Mouse (Mus musculus) adrenal gland (tissue): ENCODE measurements around the gene Gm2174.

ENCODE experiments used
- intact Hi-C: fragments of 180-260 bp; cut with DNase I; formaldehyde crosslinking; loops from one replicate; pipeline ENCODE4 v1.15.1; 2025
- long read RNA-seq, 2 experiments: library from polyadenylated mRNA; unstranded; transcript quantifications; one replicate each; pipeline ENCODE4 v2.0.0; 2020; ENCODE audit warnings: borderline replicate concordance in 1 of 2; ENCODE audit not compliant: insufficient replicate concordance in 1 of 2

The Gm2174 gene
- long read RNA-seq, experiment 1, result 0 reads
- long read RNA-seq, experiment 2, result 0 reads

DNA sequence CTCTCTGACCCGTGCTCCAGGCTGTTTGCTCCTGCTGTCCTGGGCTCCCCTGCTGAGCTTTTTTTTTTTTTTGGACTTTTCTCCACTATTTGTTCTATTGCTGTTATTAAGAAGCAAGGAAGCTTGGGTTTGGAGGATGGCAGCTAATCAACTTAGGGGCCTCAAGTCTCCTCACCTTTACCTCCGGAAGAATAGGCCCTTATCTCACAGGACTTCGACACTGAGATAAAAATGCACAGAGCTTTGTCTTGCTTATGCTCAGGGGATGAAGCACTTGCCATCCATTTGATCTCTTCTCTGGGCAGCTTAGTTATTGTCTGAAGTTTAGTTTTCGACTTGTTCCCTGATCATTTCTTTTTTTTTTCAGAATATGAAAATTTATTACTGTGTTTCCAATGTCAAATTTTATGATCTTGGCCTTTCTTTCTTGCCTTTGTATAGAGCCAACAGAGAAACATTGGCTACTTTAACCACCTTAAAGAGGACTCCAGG is at the start of gene Gm2174:
Gene Gm2174 (plus strand): TSS at position 442 of the 492 bp plus-strand sequence.
- intact Hi-C loops, result no loop called here

GRCm38 (mm10) chrX:56404646-56405045 is 43.1 kb upstream of the Gm2174 start:
- intact Hi-C loops, result no loop called here

DNA sequence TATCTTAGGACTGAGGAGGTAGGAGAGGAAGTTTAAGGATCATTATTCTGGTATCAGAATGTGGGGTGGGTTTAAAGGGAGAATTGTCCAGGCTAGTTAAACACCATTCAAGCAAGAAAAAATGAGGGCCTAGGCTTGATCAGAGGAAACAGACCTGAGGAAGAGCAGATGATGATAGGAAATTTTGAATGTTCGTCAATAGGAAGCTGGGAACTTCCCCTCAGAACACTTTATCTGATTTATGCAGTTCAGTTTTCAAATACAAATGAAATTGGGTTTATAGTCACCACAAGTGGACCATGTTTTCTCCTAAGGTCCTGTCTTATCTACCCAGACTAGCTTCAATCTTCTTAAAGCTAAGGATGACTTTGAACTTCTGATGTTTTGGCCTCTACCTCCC is 42.3 kb upstream of the Gm2174 start:
- intact Hi-C loops, result no loop called here

DNA sequence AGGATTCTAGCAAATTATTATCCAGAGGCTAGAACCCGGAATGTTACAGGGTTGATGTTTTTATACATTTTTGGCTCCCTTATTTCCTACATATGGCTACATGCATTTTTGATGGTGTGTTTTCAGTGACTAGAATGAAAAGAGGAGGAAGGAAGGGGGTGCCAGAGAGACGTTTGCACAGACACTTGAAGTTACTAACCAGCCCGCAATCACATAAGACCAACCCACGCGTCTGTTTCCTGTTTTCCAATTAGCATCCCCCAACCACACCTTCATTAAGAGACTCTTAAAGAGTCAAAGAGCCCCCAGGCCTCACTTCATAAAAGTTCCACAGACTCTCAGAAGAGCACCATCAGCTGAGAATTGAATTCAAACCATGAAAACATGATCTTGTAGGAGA is 41.6 kb upstream of the Gm2174 start:
- intact Hi-C loops, result no loop called here

GRCm38 (mm10) chrX:56416277-56416676 is 31.5 kb upstream of the Gm2174 start:
- intact Hi-C loops, result no loop called here

GRCm38 (mm10) chrX:56417541-56417940 is 30.2 kb upstream of the Gm2174 start:
- intact Hi-C loops, result no loop called here

DNA sequence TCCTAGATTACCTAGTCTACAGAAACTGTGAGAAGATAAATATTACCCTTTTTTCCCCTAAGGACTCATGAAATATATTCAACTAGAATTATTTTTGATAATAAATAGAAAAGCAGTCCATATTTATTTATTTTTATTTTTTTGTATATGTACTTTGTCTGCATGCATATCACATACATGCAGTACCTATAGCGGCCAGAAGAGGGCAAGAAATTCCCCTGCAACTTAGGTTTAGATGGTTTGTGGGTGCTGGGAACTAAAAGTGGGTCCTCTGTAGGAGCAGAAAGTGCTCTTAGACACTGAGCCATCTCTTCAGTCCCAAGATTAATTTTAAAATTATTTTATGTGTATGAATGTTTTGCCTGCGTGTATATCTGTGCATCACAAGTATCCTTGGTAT is 17.2 kb upstream of the Gm2174 start:
- intact Hi-C loops, result no loop called here

DNA sequence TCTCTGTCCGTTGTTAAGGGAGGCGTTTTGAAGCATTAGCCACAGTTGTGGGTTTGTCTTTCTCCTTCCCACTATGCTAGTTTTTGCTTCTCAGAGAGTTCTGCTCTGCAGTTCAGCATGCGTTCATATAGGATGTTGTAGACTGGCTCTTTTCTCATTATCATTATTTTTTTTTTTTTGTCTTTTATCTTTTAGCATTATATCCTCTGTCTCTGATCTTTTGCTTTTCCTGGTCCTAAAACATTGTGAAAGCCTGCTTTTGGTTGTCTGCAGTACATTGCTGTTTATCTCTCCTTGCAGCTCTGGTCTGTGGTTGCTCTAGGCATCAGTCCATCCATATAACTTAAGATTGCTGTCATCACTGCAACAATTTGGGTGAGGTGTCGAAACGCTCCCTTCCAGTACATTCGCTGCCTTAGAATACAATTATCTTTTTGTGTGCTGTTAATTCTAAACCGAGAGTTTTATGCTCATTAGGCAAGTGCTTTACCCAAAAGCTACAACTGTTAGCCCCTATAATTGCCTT is 11.9 kb upstream of the Gm2174 start:
- intact Hi-C loops, result no loop called here

- intact Hi-C loops, result no loop called here
These were observed 1.0 kb upstream of the Gm2174 start for GRCm38 (mm10) chrX:56446487-56447428.

- intact Hi-C loops, result no loop called here
These were observed 7.1 kb downstream of the Gm2174 start, which contains the start of gene Ints6l for GRCm38 (mm10) chrX:56454671-56455371. Gene Ints6l (plus strand): TSS chrX:56454857.

DNA sequence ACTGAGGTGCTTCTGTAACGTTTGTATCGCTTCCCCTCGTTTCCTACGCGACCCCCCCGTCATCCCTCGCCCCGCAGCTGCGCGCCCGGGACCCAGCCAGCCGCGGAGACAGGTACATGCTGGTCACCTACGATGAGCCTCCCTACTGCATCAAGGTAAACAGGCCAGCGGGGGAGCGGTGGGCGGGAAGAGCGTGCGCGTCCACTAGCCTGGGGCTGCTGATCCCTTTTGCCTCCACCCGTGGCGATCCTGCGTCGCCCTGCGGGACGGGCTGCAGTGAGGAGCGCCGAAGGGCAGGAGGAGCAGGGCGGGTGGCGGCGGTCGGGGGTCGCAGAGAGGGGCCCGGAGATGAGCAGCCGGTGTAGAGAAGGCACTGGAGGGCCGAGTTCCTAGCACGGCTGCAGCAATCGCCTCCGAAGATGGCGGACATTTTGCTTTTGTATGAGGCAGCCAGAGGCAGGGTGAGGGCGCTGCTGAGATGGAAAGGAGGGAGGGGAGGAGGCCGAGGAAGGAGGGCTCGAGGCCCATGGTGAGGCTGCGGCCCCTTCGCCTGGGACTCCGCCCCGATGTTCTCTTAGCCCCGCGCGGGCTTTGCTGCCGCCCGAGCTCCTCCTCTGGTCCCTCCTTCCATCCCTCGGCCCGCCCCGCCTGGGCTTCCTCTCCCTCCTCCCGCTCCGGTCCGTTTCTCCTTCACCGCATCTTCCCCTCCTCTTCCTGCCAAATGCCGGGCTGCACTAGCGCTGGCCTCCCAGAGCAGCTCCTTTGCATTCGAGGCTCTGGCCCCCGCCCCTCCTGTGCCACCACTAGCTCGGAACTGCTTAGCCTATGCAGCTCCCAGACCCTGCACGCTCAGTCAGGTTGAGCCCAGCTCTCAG is 7.8 kb downstream of the Gm2174 start:
- intact Hi-C loops, result no loop called here

GRCm38 (mm10) chrX:56456379-56456778 is 8.6 kb downstream of the Gm2174 start:
- intact Hi-C loops, result no loop called here

DNA sequence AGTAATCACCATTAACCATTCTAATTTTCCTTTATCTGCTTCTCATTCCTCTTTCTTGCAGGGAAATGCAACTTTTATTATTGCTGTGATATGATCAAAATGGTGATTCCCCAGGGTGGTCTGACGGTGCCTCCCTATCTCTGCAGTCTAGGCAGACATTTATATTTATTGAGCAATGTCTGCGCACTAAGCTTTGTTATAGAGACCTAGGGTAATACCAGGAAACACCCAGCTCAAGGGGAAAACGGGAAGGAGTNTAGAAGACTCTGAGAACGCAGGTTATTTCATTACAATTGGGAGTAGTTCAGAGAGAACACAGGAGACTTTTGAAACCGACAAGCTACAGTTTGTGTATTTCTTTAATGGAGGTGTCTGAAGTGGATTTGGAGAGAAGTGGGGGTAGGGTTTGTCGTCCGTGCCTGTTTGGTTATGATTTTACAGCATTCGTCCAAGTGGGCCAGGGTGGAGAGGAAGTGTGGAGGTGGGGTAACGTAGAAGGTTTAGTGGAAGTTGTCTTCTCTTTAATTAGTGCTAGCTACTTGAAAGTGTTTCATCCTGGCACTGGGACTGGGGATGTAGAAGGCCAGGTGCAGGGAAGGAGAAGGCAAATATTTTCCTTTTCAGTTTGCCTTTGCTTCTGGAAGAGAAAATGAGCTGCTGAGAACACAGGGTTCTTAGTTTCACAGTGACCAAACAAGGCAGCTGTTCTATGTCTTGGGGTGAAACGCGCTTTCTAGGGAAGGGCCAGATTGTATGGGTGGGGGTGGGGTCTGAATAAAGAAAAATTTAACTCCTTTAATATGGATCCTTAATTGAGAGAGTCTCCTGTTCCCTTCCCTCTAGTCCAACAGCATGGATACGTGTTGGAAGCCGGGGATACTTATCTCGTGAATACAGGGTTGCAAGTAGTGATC is 14.5 kb downstream of the Gm2174 start:
- intact Hi-C loops, result no loop called here

- intact Hi-C loops, result no loop called here
These were observed 17.1 kb downstream of the Gm2174 start for GRCm38 (mm10) chrX:56464906-56465305.

DNA sequence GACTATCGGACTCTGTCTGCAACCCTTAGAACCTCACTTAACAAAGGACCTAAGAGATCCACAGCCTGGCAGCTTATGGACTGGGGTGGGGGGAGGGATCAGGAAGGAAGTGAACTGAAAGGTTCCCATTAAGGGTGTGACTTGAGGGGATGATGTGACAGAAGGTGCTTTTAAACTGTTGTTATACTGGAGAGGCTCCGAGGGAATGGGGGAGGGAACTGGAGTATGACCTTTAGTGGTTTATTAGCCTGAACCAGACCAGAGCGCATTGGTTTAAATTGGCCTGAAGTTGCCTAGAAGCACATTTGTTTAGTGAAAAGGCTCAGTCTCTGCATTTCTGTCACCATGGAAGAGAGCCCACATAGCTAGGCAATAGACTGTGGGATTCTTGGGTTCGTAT is 19.9 kb downstream of the Gm2174 start:
- intact Hi-C loops, result no loop called here

DNA sequence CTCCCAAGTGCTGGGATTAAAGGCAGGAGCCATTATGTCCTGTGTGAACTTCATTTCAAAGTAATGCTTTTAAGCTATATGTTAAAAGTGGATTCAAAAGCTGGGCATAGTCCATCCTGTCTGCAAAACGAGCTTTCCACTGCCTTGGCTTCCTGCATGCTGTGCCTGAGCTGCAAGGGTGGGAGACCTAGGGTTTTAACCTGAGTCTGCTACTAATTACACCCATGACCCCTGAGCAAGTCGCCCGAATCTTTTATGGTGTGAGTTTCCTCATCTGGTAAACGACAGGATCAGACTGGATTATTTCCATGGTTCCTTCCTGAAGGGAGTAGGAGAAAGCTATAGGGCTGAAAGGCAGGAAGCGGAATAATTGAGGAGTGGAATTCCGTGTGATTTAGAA is 20.7 kb downstream of the Gm2174 start:
- intact Hi-C loops, result no loop called here

DNA sequence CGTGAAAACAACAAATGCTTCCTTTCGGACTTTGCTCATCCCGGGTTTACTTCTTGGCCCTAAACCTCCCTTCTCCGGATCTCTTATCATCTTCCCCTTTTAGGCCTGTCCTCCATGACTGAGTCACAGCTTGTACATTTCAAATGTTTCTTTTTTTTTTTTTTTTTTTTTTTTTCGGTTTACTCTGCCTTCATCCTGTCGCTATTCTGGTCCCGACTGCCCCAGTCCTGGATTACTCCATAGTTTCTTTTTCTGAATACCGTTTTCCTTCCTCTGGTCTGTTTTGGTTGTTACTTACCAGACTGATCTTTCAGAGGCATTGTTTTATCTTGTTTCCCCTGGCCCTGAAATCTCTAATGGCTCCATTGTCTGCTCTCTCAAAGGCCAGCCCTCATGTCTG is 26.3 kb downstream of the Gm2174 start:
- intact Hi-C loops, result no loop called here

DNA sequence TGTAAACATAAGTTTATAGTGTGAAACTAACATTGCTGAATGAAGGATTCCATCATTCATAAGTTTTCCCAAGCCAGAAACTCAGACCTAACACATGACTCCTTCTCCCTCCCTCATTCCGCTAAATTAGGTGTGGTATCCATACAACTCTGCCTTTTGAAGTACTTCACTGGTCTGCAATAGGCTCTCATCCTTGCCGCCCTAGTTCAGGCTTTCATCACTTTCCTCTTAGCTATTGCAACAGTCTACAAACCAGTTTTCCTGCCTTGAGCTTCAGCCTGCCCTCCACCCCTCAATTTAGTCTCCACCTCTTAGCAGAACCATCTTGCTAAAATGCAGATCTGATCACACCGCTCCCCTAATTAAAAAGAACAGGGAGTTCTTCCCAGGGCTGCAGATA is 29.8 kb downstream of the Gm2174 start:
- intact Hi-C loops, result no loop called here

DNA sequence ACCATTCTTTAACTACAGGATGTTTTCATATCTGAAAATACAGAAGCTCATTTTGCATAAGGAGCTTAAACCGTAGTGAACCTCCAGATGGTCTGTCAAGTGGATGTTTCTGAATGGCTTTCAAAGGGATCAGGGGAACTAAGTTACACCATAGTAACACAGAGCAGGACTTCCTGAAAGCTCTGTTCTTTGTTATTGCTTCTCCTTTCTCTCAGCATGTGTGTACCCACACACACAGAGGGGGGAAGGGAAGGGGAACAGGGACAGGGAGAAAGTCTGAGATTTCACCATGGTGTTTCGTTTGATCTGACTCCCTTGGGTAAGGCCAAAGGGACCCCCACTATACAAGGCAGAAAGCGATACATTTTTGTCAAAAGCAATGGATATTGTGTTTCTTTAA is 34.1 kb downstream of the Gm2174 start:
- intact Hi-C loops, result no loop called here

DNA sequence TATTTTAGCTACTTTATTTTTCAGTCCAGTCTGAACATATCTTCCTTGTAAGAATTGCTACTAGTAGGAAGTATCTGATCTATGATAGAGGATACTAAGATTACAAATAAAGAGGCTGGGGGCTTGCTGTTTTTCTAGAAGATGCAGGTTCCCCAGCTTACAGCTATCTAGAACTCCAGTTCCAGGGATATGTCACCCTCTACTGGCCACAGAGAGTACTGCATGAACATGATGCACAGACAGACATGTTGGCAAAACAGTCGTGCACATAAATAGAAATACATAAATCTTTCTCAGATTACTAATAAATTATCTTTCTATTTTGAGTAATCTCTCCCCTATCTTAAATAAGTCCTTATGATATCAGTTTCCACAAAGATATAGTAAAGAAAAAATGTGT is 42.0 kb downstream of the Gm2174 start:
- intact Hi-C loops, result loop anchor here (1.0 kb wide), 1 partner anchor 62 kb away; no protein-coding TSS in a partner anchor
